Mouse (Mus musculus) layer of hippocampus, adult 2 months (tissue): ENCODE measurements around the gene Zfp212. TPM values are rescaled to one million over a fixed set of nuclear protein-coding genes. Genes with fewer than 3 reads are reported as not detected.

Experiments used
- DNase-seq, 2 experiments: peaks; one replicate each; pipeline ENCODE4 v3.0.0; 2022; ENCODE audit warnings: low spot score in 2 of 2
- H3K27ac ChIP-seq: fragments of 200-600 bp; 2 replicates; pipeline ENCODE4 v1.8.1; 2022
- H3K4me3 ChIP-seq: fragments of 200-600 bp; 2 replicates; pipeline ENCODE4 v1.8.1; 2022; ENCODE audit warnings: mild to moderate bottlenecking
- CTCF ChIP-seq: fragments of 200-600 bp; conservative IDR thresholded peaks from 2 replicates; pipeline ENCODE4 v1.8.1; 2022; ENCODE audit warnings: antibody characterized with exemption, mild to moderate bottlenecking, moderate library complexity
- long read RNA-seq, 2 experiments: library from polyadenylated mRNA; stranded (forward); transcript quantifications; one replicate each; pipeline ENCODE4 v2.0.0; 2021; ENCODE audit warnings: borderline mapping rate in 2 of 2
- total RNA-seq, 2 experiments: library from RNA; stranded (reverse); gene quantifications; 2 replicates each; pipeline ENCODE4 v1.2.3; 2021

The Zfp212 gene
- 10 to 100 TPM; 20.6 to 22.0 TPM for total RNA-seq
- long read RNA-seq, experiment 1, transcript Zfp212-201 (5 exons, 2,801 nt), result major isoform, 6 of 11 reads
- long read RNA-seq, experiment 1, partial matches to known transcripts, result 1 of 11 reads
- long read RNA-seq, experiment 1, other reads (novel, unspliced or antisense), result 4 of 11 reads
- long read RNA-seq, experiment 2, transcript Zfp212-201 (5 exons, 2,801 nt), result major isoform, 16 of 22 reads
- long read RNA-seq, experiment 2, partial matches to known transcripts, result 2 of 22 reads
- long read RNA-seq, experiment 2, other reads (novel, unspliced or antisense), result 4 of 22 reads

- peak; percentile 80 for TF ChIP-seq CTCF
- DNase-seq, result peak; percentile 84 to 90
- peak within 1 kb of the TSS; percentile 98 for H3K27ac ChIP-seq
- peak within 1 kb of the TSS; percentile 95 for H3K4me3 ChIP-seq
These were observed at the start of gene Zfp212 for GRCm38 (mm10) chr6:47920447-47921340. Zfp212 (plus strand) TSS chr6:47920476.

GRCm38 (mm10) chr6:47872266-47872665 is 48.0 kb upstream of the Zfp212 start:
- no peak for DNase-seq
- Histone ChIP-seq H3K4me3 (no peak overlapping the region), H3K27ac (no peak overlapping the region)
- TF ChIP-seq CTCF, result no peak

GRCm38 (mm10) chr6:47877058-47877457 is 43.2 kb upstream of the Zfp212 start, which contains the start of gene Zfp282:
Zfp282 (plus strand) TSS chr6:47877204.
- DNase-seq, result no peak
- peak within 1 kb of the TSS; percentile 94 for H3K27ac ChIP-seq
- peak within 1 kb of the TSS; percentile 79 for H3K4me3 ChIP-seq
- no peak for TF ChIP-seq CTCF

GRCm38 (mm10) chr6:47877461-47878132 is 42.7 kb upstream of the Zfp212 start:
- Histone ChIP-seq H3K4me3 (peak overlapping the region; percentile 79), H3K27ac (peak overlapping the region; percentile 94)
- peak; percentile 88 to 90 for DNase-seq
- peak; percentile 83 for TF ChIP-seq CTCF

- peak overlapping the region; percentile 79 for H3K4me3 ChIP-seq
- no peak for TF ChIP-seq CTCF
- peak overlapping the region; percentile 94 for H3K27ac ChIP-seq
- DNase-seq, result no peak
These were observed 42.2 kb upstream of the Zfp212 start for GRCm38 (mm10) chr6:47878133-47878514.

GRCm38 (mm10) chr6:47878593-47878992 is 41.7 kb upstream of the Zfp212 start:
- no peak for DNase-seq
- no peak for TF ChIP-seq CTCF
- Histone ChIP-seq H3K27ac (peak overlapping the region; percentile 94), H3K4me3 (peak overlapping the region; percentile 79)

- no peak overlapping the region for H3K27ac ChIP-seq
- no peak for DNase-seq
- TF ChIP-seq CTCF, result no peak
- peak overlapping the region; percentile 79; the same call in 1 of the 2 replicates for H3K4me3 ChIP-seq
These were observed 41.1 kb upstream of the Zfp212 start for GRCm38 (mm10) chr6:47879049-47879716.

- no peak overlapping the region for H3K27ac ChIP-seq
- H3K4me3 ChIP-seq, result no peak overlapping the region
- no peak for TF ChIP-seq CTCF
- DNase-seq, result no peak
These were observed 40.1 kb upstream of the Zfp212 start for GRCm38 (mm10) chr6:47880166-47880565.

- Histone ChIP-seq H3K27ac (no peak overlapping the region), H3K4me3 (no peak overlapping the region)
- DNase-seq, result no peak
- TF ChIP-seq CTCF, result no peak
These were observed 31.4 kb upstream of the Zfp212 start for GRCm38 (mm10) chr6:47888812-47889383.

GRCm38 (mm10) chr6:47899416-47899815 is 20.9 kb upstream of the Zfp212 start:
- Histone ChIP-seq H3K4me3 (no peak overlapping the region), H3K27ac (no peak overlapping the region)
- no peak for DNase-seq
- no peak for TF ChIP-seq CTCF

- Histone ChIP-seq H3K27ac (no peak overlapping the region), H3K4me3 (no peak overlapping the region)
- no peak for DNase-seq
- no peak for TF ChIP-seq CTCF
These were observed 16.7 kb upstream of the Zfp212 start for GRCm38 (mm10) chr6:47903587-47903986.

- H3K27ac ChIP-seq, result no peak overlapping the region
- no peak overlapping the region for H3K4me3 ChIP-seq
- DNase-seq, result no peak
- no peak for TF ChIP-seq CTCF
These were observed 15.9 kb upstream of the Zfp212 start for GRCm38 (mm10) chr6:47904361-47904760.
